ENCODE assay signal across 15 mouse cellular contexts in genomic region chr8:116227003-116227402, GRCm38 (mm10).
"Had no signal": no experiment of that assay in that cellular context is flagged by ENCODE, and none has a peak within 500 bp of the region (broad histone marks: within the 10 kb centered on the region; RNA-seq: fewer than 3 reads in every experiment).

No protein-coding gene starts in this region.

- H3K27ac ChIP-seq: layer of hippocampus, adult 2 months; limb, embryonic 10.5 days; limb, embryonic 13.5 days; liver, embryonic 13.5 days; stomach, embryonic 15.5 days had no signal

- H3K9ac ChIP-seq: limb, embryonic 13.5 days; liver, embryonic 13.5 days; stomach, embryonic 15.5 days had no signal

- DNase-seq: kidney, postnatal 14 days; layer of hippocampus, adult 9-11 months; liver, embryonic 13.5 days; lung, adult 2 months; lung, postnatal 14 days; lung, postnatal 4 days; midbrain, embryonic 14.5 days; right cerebral cortex, postnatal 25 days; spleen, adult 18-20 months; thymus, postnatal 25 days had no signal

- H3K4me1 ChIP-seq: liver, embryonic 13.5 days; stomach, embryonic 15.5 days had no signal

- H3K4me2 ChIP-seq: limb, embryonic 13.5 days; liver, embryonic 13.5 days; midbrain, embryonic 11.5 days; stomach, embryonic 15.5 days had no signal

- H3K9me3 ChIP-seq: limb, embryonic 10.5 days; limb, embryonic 13.5 days; liver, embryonic 13.5 days; stomach, embryonic 15.5 days had no signal

- H3K4me3 ChIP-seq: layer of hippocampus, adult 2 months; limb, embryonic 10.5 days; limb, embryonic 13.5 days; liver, embryonic 13.5 days; stomach, embryonic 15.5 days had no signal

- H3K36me3 ChIP-seq: limb, embryonic 10.5 days; limb, embryonic 13.5 days; liver, embryonic 13.5 days; stomach, embryonic 15.5 days had no signal

- H3K27me3 ChIP-seq: limb, embryonic 13.5 days; liver, embryonic 13.5 days; stomach, embryonic 15.5 days had no signal
